Mouse (Mus musculus) embryonic facial prominence, embryonic 10.5 days (tissue): ENCODE measurements around the gene Spta1. TPM values are rescaled to one million over a fixed set of nuclear protein-coding genes. Genes with fewer than 3 reads are reported as not detected.

Experiments
- DNase-seq: peaks from one replicate; pipeline ENCODE4 v3.0.0-alpha.2; 2017; ENCODE audit warnings: low spot score
- H3K27ac ChIP-seq: fragments of 300-500 bp; sonication (generic); replicated peaks from 2 replicates; pipeline ENCODE4 v1.5.1; 2016; ENCODE audit warnings: mild to moderate bottlenecking
- H3K27me3 ChIP-seq: fragments of 300-500 bp; sonication (generic); replicated peaks from 2 replicates; pipeline ENCODE4 v1.6.1; 2016; ENCODE audit warnings: low read depth, mild to moderate bottlenecking; ENCODE audit not compliant: poor library complexity, severe bottlenecking
- H3K36me3 ChIP-seq: fragments of 300-500 bp; sonication (generic); replicated peaks from 2 replicates; pipeline ENCODE4 v1.6.1; 2016; ENCODE audit warnings: mild to moderate bottlenecking, moderate library complexity
- H3K4me1 ChIP-seq: fragments of 300-500 bp; sonication (generic); 2 replicates; pipeline ENCODE4 v1.6.1; 2016
- H3K4me3 ChIP-seq: fragments of 300-500 bp; sonication (generic); 2 replicates; pipeline ENCODE4 v1.5.1; 2016; ENCODE audit warnings: mild to moderate bottlenecking, moderate library complexity
- H3K9me3 ChIP-seq: fragments of 300-500 bp; sonication (generic); 2 replicates; pipeline ENCODE4 v1.6.1; 2016; ENCODE audit warnings: mild to moderate bottlenecking
- WGBS: fragments of 180-500 bp; shearing (Covaris S2); methylation state at CpG from one replicate; pipeline ENCODE4 v1.1.7; 2016; 5-methylcytosine and 5-hydroxymethylcytosine counted together
- polyA plus RNA-seq: library from polyadenylated mRNA; unstranded; fragments of >200 nt; fragmentation: Nextera tagmentation; extraction: Ambion mirVana; gene quantifications from 2 replicates; pipeline ENCODE4 v1.2.1, GENCODE M21; 2016

Gene Spta1
- polyA plus RNA-seq, 1 experiment from 2014 or later = 1.6 TPM

DNA sequence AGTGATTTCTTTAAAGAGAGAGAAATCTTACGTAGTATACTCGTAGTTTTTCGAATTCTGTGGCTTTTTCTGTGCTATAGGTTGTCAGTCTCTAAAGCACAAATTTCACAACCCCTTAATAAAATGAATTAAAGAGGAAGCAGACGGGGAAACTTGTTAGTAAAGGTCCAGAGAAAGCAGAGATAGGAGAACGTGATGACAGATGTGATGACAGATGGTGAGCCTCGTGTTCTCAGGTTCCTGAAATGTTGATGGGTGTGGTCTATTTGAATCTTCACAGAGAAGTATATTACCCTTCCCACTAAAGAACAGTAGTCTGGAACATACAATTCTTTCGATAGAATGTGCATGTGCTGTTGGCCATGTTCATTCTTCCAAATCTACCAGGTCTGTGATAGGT lies 32.1 kb downstream of the Spta1 start:
- Histone ChIP-seq H3K4me1 (no peaks in the 10 kb centered on the region), H3K36me3 (no peaks in the 10 kb centered on the region), H3K4me3 (no peak overlapping the region), H3K27ac (no peak overlapping the region), H3K27me3 (no peaks in the 10 kb centered on the region), H3K9me3 (no peaks in the 10 kb centered on the region)
- no peak for DNase-seq
- 79% methylated on average over 7 of the region's 7 CpGs for WGBS

- Histone ChIP-seq H3K36me3 (no peaks in the 10 kb centered on the region), H3K4me1 (no peaks in the 10 kb centered on the region), H3K9me3 (no peaks in the 10 kb centered on the region), H3K27me3 (no peaks in the 10 kb centered on the region), H3K27ac (no peak overlapping the region), H3K4me3 (no peak overlapping the region)
- 88% methylated on average over 5 of the region's 5 CpGs for WGBS
- no peak for DNase-seq
Measured at GRCm38 (mm10) chr1:174212286-174212685, 39.7 kb downstream of the Spta1 start.

- H3K9me3 ChIP-seq = no peaks in the 10 kb centered on the region
- DNase-seq = no peak
- no peak overlapping the region for H3K27ac ChIP-seq
- H3K27me3 ChIP-seq = no peaks in the 10 kb centered on the region
- WGBS = 70% methylated on average over 8 of the region's 8 CpGs
- no peak overlapping the region for H3K4me3 ChIP-seq
- no peaks in the 10 kb centered on the region for H3K36me3 ChIP-seq
- H3K4me1 ChIP-seq = no peaks in the 10 kb centered on the region
Measured at GRCm38 (mm10) chr1:174215270-174216038, 42.9 kb downstream of the Spta1 start.

GRCm38 (mm10) chr1:174216528-174217204 lies 44.1 kb downstream of the Spta1 start:
- DNase-seq = no peak
- Histone ChIP-seq H3K27me3 (no peaks in the 10 kb centered on the region), H3K9me3 (no peaks in the 10 kb centered on the region), H3K27ac (no peak overlapping the region), H3K36me3 (no peaks in the 10 kb centered on the region), H3K4me1 (no peaks in the 10 kb centered on the region), H3K4me3 (no peak overlapping the region)
- 89% methylated on average over 8 of the region's 8 CpGs for WGBS

- H3K9me3 ChIP-seq = no peaks in the 10 kb centered on the region
- WGBS = 87% methylated on average over 4 of the region's 4 CpGs
- H3K4me1 ChIP-seq = no peaks in the 10 kb centered on the region
- no peaks in the 10 kb centered on the region for H3K27me3 ChIP-seq
- no peak for DNase-seq
- no peak overlapping the region for H3K27ac ChIP-seq
- H3K4me3 ChIP-seq = no peak overlapping the region
- H3K36me3 ChIP-seq = no peaks in the 10 kb centered on the region
Measured at GRCm38 (mm10) chr1:174239916-174240315, 67.3 kb downstream of the Spta1 start.

DNA sequence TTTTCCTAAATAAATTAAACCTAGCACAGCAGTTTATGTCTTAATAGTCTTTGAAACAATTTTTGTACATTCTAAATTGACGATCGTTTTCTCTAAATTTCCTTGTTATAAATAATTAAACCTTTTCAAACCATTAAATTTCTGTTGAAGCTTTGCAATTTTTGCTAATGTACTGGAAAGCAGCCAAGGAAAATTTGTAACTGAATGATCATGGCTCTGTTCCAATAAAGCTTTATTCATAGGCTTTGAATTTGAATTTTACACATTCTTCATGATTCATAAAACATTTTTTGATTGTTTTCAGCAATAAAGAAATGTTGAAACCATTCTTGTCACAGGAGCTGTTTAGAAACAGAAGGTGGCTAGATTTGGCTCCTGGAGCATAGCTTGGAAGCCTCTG lies 72.0 kb downstream of the Spta1 start:
- H3K4me3 ChIP-seq = no peak overlapping the region
- no peaks in the 10 kb centered on the region for H3K9me3 ChIP-seq
- H3K4me1 ChIP-seq = no peaks in the 10 kb centered on the region
- H3K27ac ChIP-seq = no peak overlapping the region
- no peaks in the 10 kb centered on the region for H3K36me3 ChIP-seq
- WGBS = 93% methylated on average over 2 of the region's 2 CpGs
- no peak for DNase-seq
- H3K27me3 ChIP-seq = no peaks in the 10 kb centered on the region

- no peak for DNase-seq
- 85% methylated on average over 1 of the region's 1 CpGs for WGBS
- H3K27me3 ChIP-seq = no peaks in the 10 kb centered on the region
- no peaks in the 10 kb centered on the region for H3K36me3 ChIP-seq
- H3K9me3 ChIP-seq = no peaks in the 10 kb centered on the region
- no peak overlapping the region for H3K4me3 ChIP-seq
- no peak overlapping the region for H3K27ac ChIP-seq
- no peaks in the 10 kb centered on the region for H3K4me1 ChIP-seq
Measured at GRCm38 (mm10) chr1:174246080-174246479, 73.5 kb downstream of the Spta1 start.

DNA sequence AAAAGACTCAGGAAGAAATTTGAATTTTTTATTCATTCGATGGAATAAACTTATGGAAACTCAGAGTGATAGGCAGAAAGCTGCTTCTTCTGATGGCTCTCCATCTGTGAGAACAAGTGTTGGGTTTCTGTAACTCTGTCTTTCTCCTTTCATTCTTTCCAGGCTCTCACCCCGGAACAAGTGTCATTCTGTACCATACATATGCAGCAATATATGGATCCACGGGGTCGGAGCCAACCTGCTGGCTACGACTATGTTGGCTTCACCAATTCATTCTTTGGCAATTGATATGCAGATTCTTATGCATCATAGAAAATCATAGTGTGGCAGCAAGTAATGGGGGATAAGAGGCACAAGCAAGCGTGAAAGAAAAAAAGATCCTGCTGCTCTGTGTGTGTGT lies 74.6 kb downstream of the Spta1 start:
- H3K27me3 ChIP-seq = no peaks in the 10 kb centered on the region
- H3K4me1 ChIP-seq = no peaks in the 10 kb centered on the region
- no peaks in the 10 kb centered on the region for H3K36me3 ChIP-seq
- H3K4me3 ChIP-seq = no peak overlapping the region
- no peak overlapping the region for H3K27ac ChIP-seq
- 90% methylated on average over 6 of the region's 6 CpGs for WGBS
- no peaks in the 10 kb centered on the region for H3K9me3 ChIP-seq
- no peak for DNase-seq

DNA sequence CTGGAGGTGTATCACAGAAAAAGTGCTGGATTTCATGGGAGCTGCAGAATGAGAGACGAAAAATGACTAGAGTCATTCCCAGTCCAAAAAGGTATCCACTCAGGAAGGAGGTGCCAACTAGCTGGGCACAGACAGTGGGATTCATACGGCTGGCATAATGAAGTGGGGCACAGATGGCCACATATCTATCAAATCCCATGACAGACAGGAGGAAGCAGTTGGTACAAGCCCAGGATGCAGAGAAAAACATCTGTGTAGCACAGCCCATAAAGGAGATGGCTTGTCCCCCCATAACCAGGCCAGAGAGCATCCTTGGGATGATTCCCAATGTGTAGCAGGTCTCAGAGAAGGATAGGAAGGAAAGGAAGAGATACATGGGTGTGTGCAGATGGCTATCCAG lies 77.8 kb downstream of the Spta1 start:
- WGBS = 84% methylated on average over 2 of the region's 2 CpGs
- Histone ChIP-seq H3K27ac (no peak overlapping the region), H3K9me3 (no peaks in the 10 kb centered on the region), H3K36me3 (no peaks in the 10 kb centered on the region), H3K27me3 (no peaks in the 10 kb centered on the region), H3K4me3 (no peak overlapping the region), H3K4me1 (no peaks in the 10 kb centered on the region)
- no peak for DNase-seq

GRCm38 (mm10) chr1:174251961-174252360 lies 79.4 kb downstream of the Spta1 start, which contains the start of gene Olfr419:
Gene Olfr419 (minus strand): TSS chr1:174252061.
- WGBS = 79% methylated on average over 3 of the region's 3 CpGs
- no peak for DNase-seq
- Histone ChIP-seq H3K36me3 (no peaks in the 10 kb centered on the region), H3K27ac (no peak within 1 kb of the TSS), H3K27me3 (no peaks in the 10 kb centered on the region), H3K9me3 (no peaks in the 10 kb centered on the region), H3K4me3 (no peak within 1 kb of the TSS), H3K4me1 (no peaks in the 10 kb centered on the region)

- H3K4me3 ChIP-seq = no peak overlapping the region
- 84% methylated on average over 4 of the region's 4 CpGs for WGBS
- H3K27ac ChIP-seq = no peak overlapping the region
- no peaks in the 10 kb centered on the region for H3K27me3 ChIP-seq
- no peaks in the 10 kb centered on the region for H3K36me3 ChIP-seq
- H3K4me1 ChIP-seq = no peaks in the 10 kb centered on the region
- no peaks in the 10 kb centered on the region for H3K9me3 ChIP-seq
- no peak for DNase-seq
Measured at GRCm38 (mm10) chr1:174267816-174268215, 95.2 kb downstream of the Spta1 start.

- Histone ChIP-seq H3K4me3 (no peak overlapping the region), H3K27me3 (no peaks in the 10 kb centered on the region), H3K36me3 (no peaks in the 10 kb centered on the region), H3K27ac (no peak overlapping the region), H3K4me1 (no peaks in the 10 kb centered on the region), H3K9me3 (no peaks in the 10 kb centered on the region)
- WGBS = 84% methylated on average over 4 of the region's 4 CpGs
- no peak for DNase-seq
Measured at GRCm38 (mm10) chr1:174269162-174269561, 96.6 kb downstream of the Spta1 start.

GRCm38 (mm10) chr1:174270643-174271042 lies 98.1 kb downstream of the Spta1 start:
- H3K4me1 ChIP-seq = no peaks in the 10 kb centered on the region
- DNase-seq = no peak
- H3K27ac ChIP-seq = no peak overlapping the region
- no peak overlapping the region for H3K4me3 ChIP-seq
- no peaks in the 10 kb centered on the region for H3K27me3 ChIP-seq
- H3K9me3 ChIP-seq = no peaks in the 10 kb centered on the region
- 86% methylated on average over 3 of the region's 3 CpGs for WGBS
- no peaks in the 10 kb centered on the region for H3K36me3 ChIP-seq
